In genomic region chr9:90115308-90115700, GRCm38 (mm10) we compare ENCODE assay signal across 8 mouse cellular contexts. TPM values are rescaled to one million over a fixed set of nuclear protein-coding genes. Genes with fewer than 3 reads are reported as not detected.
DNase-seq lines count a peak whose midpoint lies in the region; ATAC-seq and TF ChIP-seq lines count a peak whose summit lies in the region.

No protein-coding gene starts in this region.

- H3K4me1 ChIP-seq in heart, embryonic 10.5 days = peaks cover 12% of the 10 kb centered on the region; the same call in 1 of the 2 replicates
- peaks cover 39% of the 10 kb centered on the region for H3K4me1 ChIP-seq in E14TG2a.4 (replicated peaks; ENCODE audit: low read depth, low read length)
- peaks cover 28% of the 10 kb centered on the region for H3K4me1 ChIP-seq in forebrain, embryonic 15.5 days
- H3K4me1 ChIP-seq in liver, embryonic 15.5 days (replicated peaks) = peaks cover 39% of the 10 kb centered on the region

- peak overlapping the region; percentile 100 for H3K27ac ChIP-seq in heart, embryonic 10.5 days
- H3K27ac ChIP-seq in forebrain, embryonic 15.5 days (replicated peaks) = no peak overlapping the region
- H3K27ac ChIP-seq in liver, embryonic 15.5 days (replicated peaks) = no peak overlapping the region

- H3K27me3 ChIP-seq in heart, embryonic 10.5 days (ENCODE audit: insufficient read depth, poor library complexity, severe bottlenecking) = no peaks in the 10 kb centered on the region
- no peaks in the 10 kb centered on the region for H3K27me3 ChIP-seq in E14TG2a.4 (ENCODE audit: insufficient read depth, low read length)
- H3K27me3 ChIP-seq in forebrain, embryonic 15.5 days = no peaks in the 10 kb centered on the region
- H3K27me3 ChIP-seq in liver, embryonic 15.5 days = no peaks in the 10 kb centered on the region

- DNase-seq in heart, embryonic 10.5 days (ENCODE audit: low spot score) = no peak
- no peak for DNase-seq in heart, postnatal 4 days
- DNase-seq in Muller cell, postnatal 12 days (ENCODE audit: inconsistent ontology term) = no peak
- no peak for DNase-seq in thymus, postnatal 36 days
- DNase-seq in cerebellum, postnatal 25 days = no peak

- H3K9ac ChIP-seq in forebrain, embryonic 15.5 days (replicated peaks) = peak overlapping the region; percentile 54
- H3K9ac ChIP-seq in liver, embryonic 15.5 days = peak overlapping the region; percentile 62; the same call in 1 of the 2 replicates

- peak overlapping the region; percentile 97 for H3K4me3 ChIP-seq in heart, embryonic 10.5 days
- peak overlapping the region; percentile 94 for H3K4me3 ChIP-seq in E14TG2a.4 (replicated peaks; ENCODE audit: low read length)
- H3K4me3 ChIP-seq in forebrain, embryonic 15.5 days = peak overlapping the region; percentile 63
- peak overlapping the region; percentile 79 for H3K4me3 ChIP-seq in liver, embryonic 15.5 days (replicated peaks)

- H3K9me3 ChIP-seq in heart, embryonic 10.5 days = no peaks in the 10 kb centered on the region
- H3K9me3 ChIP-seq in E14TG2a.4 (ENCODE audit: low read length) = no peaks in the 10 kb centered on the region
- no peaks in the 10 kb centered on the region for H3K9me3 ChIP-seq in forebrain, embryonic 15.5 days
- no peaks in the 10 kb centered on the region for H3K9me3 ChIP-seq in liver, embryonic 15.5 days (replicated peaks)

- no peaks in the 10 kb centered on the region for H3K36me3 ChIP-seq in heart, embryonic 10.5 days
- H3K36me3 ChIP-seq in E14TG2a.4 (ENCODE audit: insufficient read depth, low read length) = peaks cover under 1% of the 10 kb centered on the region; the same call in 1 of the 2 replicates
- no peaks in the 10 kb centered on the region for H3K36me3 ChIP-seq in forebrain, embryonic 15.5 days
- no peaks in the 10 kb centered on the region for H3K36me3 ChIP-seq in liver, embryonic 15.5 days (replicated peaks)

- no peak for TF ChIP-seq CTCF in E14TG2a.4 (conservative IDR thresholded peaks at IDR 0.05; ENCODE audit: low read length)

- no peak for ATAC-seq in forebrain, embryonic 15.5 days (replicated peaks)
- no peak for ATAC-seq in liver, embryonic 15.5 days (ENCODE audit: insufficient read depth)

- H3K4me2 ChIP-seq in forebrain, embryonic 15.5 days (replicated peaks) = peak overlapping the region; percentile 58
- peak overlapping the region; percentile 75 for H3K4me2 ChIP-seq in liver, embryonic 15.5 days

RNA-seq across cellular contexts. Expression of gene Morf4l1, which starts 0.7 kb away (rescaled TPM):
- 430 and 475 TPM in 2 replicates for polyA plus RNA-seq in heart, embryonic 10.5 days (2016; fragmentation: Nextera tagmentation; extraction: Ambion mirVana)
- 100 to 1,000 TPM; 325 to 333 TPM for total RNA-seq in heart, postnatal 4 days (2021)
- polyA plus RNA-seq in forebrain, embryonic 15.5 days (2015; fragmentation: Nextera tagmentation; extraction: Ambion mirVana) = 477 and 483 TPM in 2 replicates
- polyA plus RNA-seq in liver, embryonic 15.5 days (2015; fragmentation: Nextera tagmentation; extraction: Ambion mirVana) = 104 and 108 TPM in 2 replicates

RNA-seq across cellular contexts. Expression of gene Adamts7, which starts 47.6 kb away (rescaled TPM):
- 5.6 and 7.0 TPM in 2 replicates for polyA plus RNA-seq in heart, embryonic 10.5 days (2016; fragmentation: Nextera tagmentation; extraction: Ambion mirVana)
- 10 to 100 TPM; 17.5 to 17.6 TPM for total RNA-seq in heart, postnatal 4 days (2021)
- 12.4 and 15.8 TPM in 2 replicates for polyA plus RNA-seq in forebrain, embryonic 15.5 days (2015; fragmentation: Nextera tagmentation; extraction: Ambion mirVana)
- 0.71 TPM in 2 replicates for polyA plus RNA-seq in liver, embryonic 15.5 days (2015; fragmentation: Nextera tagmentation; extraction: Ambion mirVana)
